Mouse (Mus musculus): ENCODE data around the gene Msl3l2. TPM values are rescaled to one million over a fixed set of nuclear protein-coding genes. Genes with fewer than 3 reads are reported as not detected.

Gene Msl3l2
- 7.5 and 8.6 TPM in 2 replicates for polyA plus RNA-seq (2016; fragmentation: Nextera tagmentation; extraction: Ambion mirVana)

- Histone ChIP-seq H3K9me3 (no peaks in the 10 kb centered on the region), H3K36me3 (replicated peaks) (no peaks in the 10 kb centered on the region), H3K27ac (replicated peaks) (peak within 1 kb of the TSS; percentile 84), H3K4me3 (peak within 1 kb of the TSS; percentile 42), H3K27me3 (replicated peaks; ENCODE audit: low read depth, poor library complexity, severe bottlenecking) (no peaks in the 10 kb centered on the region), H3K4me1 (peaks cover 9% of the 10 kb centered on the region)
- DNase-seq (ENCODE audit: low spot score), result peak; percentile 79
- WGBS, result 27% methylated on average over 18 of the region's 18 CpGs
Observed at GRCm38 (mm10) chr10:56106333-56106995, at the start of gene Msl3l2. Gene Msl3l2, plus strand, starts transcription at chr10:56106917.

- no peaks in the 10 kb centered on the region for H3K27me3 ChIP-seq (replicated peaks; ENCODE audit: low read depth, poor library complexity, severe bottlenecking)
- H3K27ac ChIP-seq (replicated peaks), result no peak overlapping the region
- H3K4me1 ChIP-seq, result no peaks in the 10 kb centered on the region
- H3K36me3 ChIP-seq (replicated peaks), result no peaks in the 10 kb centered on the region
- DNase-seq (ENCODE audit: low spot score), result no peak
- H3K9me3 ChIP-seq, result no peaks in the 10 kb centered on the region
- no peak overlapping the region for H3K4me3 ChIP-seq
- 70% methylated on average over 3 of the region's 3 CpGs for WGBS
Observed at GRCm38 (mm10) chr10:56058979-56059422, 47.7 kb upstream of the Msl3l2 start.

- no peak overlapping the region for H3K4me3 ChIP-seq
- no peaks in the 10 kb centered on the region for H3K4me1 ChIP-seq
- H3K9me3 ChIP-seq, result no peaks in the 10 kb centered on the region
- DNase-seq (ENCODE audit: low spot score), result no peak
- H3K27ac ChIP-seq (replicated peaks), result no peak overlapping the region
- no peaks in the 10 kb centered on the region for H3K36me3 ChIP-seq (replicated peaks)
- 88% methylated on average over 2 of the region's 2 CpGs for WGBS
- H3K27me3 ChIP-seq (replicated peaks; ENCODE audit: low read depth, poor library complexity, severe bottlenecking), result no peaks in the 10 kb centered on the region
Observed at GRCm38 (mm10) chr10:56061238-56061830, 45.4 kb upstream of the Msl3l2 start.

- DNase-seq (ENCODE audit: low spot score), result no peak
- Histone ChIP-seq H3K4me1 (no peaks in the 10 kb centered on the region), H3K27ac (replicated peaks) (no peak overlapping the region), H3K4me3 (no peak overlapping the region), H3K36me3 (replicated peaks) (no peaks in the 10 kb centered on the region), H3K27me3 (replicated peaks; ENCODE audit: low read depth, poor library complexity, severe bottlenecking) (no peaks in the 10 kb centered on the region), H3K9me3 (no peaks in the 10 kb centered on the region)
- WGBS, result 94% methylated on average over 2 of the region's 2 CpGs
Observed at GRCm38 (mm10) chr10:56062746-56063145, 44.0 kb upstream of the Msl3l2 start.

- H3K4me3 ChIP-seq, result no peak overlapping the region
- no peaks in the 10 kb centered on the region for H3K4me1 ChIP-seq
- no peaks in the 10 kb centered on the region for H3K9me3 ChIP-seq
- H3K27me3 ChIP-seq (replicated peaks; ENCODE audit: low read depth, poor library complexity, severe bottlenecking), result no peaks in the 10 kb centered on the region
- 81% methylated on average over 4 of the region's 4 CpGs for WGBS
- no peak for DNase-seq (ENCODE audit: low spot score)
- H3K27ac ChIP-seq (replicated peaks), result no peak overlapping the region
- no peaks in the 10 kb centered on the region for H3K36me3 ChIP-seq (replicated peaks)
Observed at GRCm38 (mm10) chr10:56089714-56090113, 17.0 kb upstream of the Msl3l2 start.

- DNase-seq (ENCODE audit: low spot score), result no peak
- Histone ChIP-seq H3K27ac (replicated peaks) (no peak overlapping the region), H3K4me1 (no peaks in the 10 kb centered on the region), H3K27me3 (replicated peaks; ENCODE audit: low read depth, poor library complexity, severe bottlenecking) (no peaks in the 10 kb centered on the region), H3K9me3 (no peaks in the 10 kb centered on the region), H3K4me3 (no peak overlapping the region), H3K36me3 (replicated peaks) (no peaks in the 10 kb centered on the region)
- 88% methylated on average over 5 of the region's 5 CpGs for WGBS
Observed at GRCm38 (mm10) chr10:56094586-56094985, 12.1 kb upstream of the Msl3l2 start.

- no peak overlapping the region for H3K27ac ChIP-seq (replicated peaks)
- no peaks in the 10 kb centered on the region for H3K36me3 ChIP-seq (replicated peaks)
- no peaks in the 10 kb centered on the region for H3K4me1 ChIP-seq
- no peak for DNase-seq (ENCODE audit: low spot score)
- H3K4me3 ChIP-seq, result no peak overlapping the region
- H3K9me3 ChIP-seq, result no peaks in the 10 kb centered on the region
- no peaks in the 10 kb centered on the region for H3K27me3 ChIP-seq (replicated peaks; ENCODE audit: low read depth, poor library complexity, severe bottlenecking)
Observed at GRCm38 (mm10) chr10:56096757-56097156, 10.0 kb upstream of the Msl3l2 start.

- 92% methylated on average over 3 of the region's 3 CpGs for WGBS
- Histone ChIP-seq H3K4me3 (no peak overlapping the region), H3K9me3 (no peaks in the 10 kb centered on the region), H3K4me1 (no peaks in the 10 kb centered on the region), H3K27ac (replicated peaks) (no peak overlapping the region), H3K36me3 (replicated peaks) (no peaks in the 10 kb centered on the region), H3K27me3 (replicated peaks; ENCODE audit: low read depth, poor library complexity, severe bottlenecking) (no peaks in the 10 kb centered on the region)
- DNase-seq (ENCODE audit: low spot score), result no peak
Observed at GRCm38 (mm10) chr10:56099126-56099525, 7.6 kb upstream of the Msl3l2 start.

GRCm38 (mm10) chr10:56099641-56100310, 6.9 kb upstream of the Msl3l2 start:
- Histone ChIP-seq H3K27me3 (replicated peaks; ENCODE audit: low read depth, poor library complexity, severe bottlenecking) (no peaks in the 10 kb centered on the region), H3K4me1 (no peaks in the 10 kb centered on the region), H3K9me3 (no peaks in the 10 kb centered on the region), H3K36me3 (replicated peaks) (no peaks in the 10 kb centered on the region), H3K4me3 (no peak overlapping the region), H3K27ac (replicated peaks) (no peak overlapping the region)
- WGBS, result 87% methylated on average over 3 of the region's 3 CpGs
- DNase-seq (ENCODE audit: low spot score), result no peak

GRCm38 (mm10) chr10:56106996-56107334, 248 bp downstream of the Msl3l2 start:
- H3K9me3 ChIP-seq, result no peaks in the 10 kb centered on the region
- 40% methylated on average over 1 of the region's 1 CpGs for WGBS
- peak overlapping the region; percentile 42 for H3K4me3 ChIP-seq
- no peak for DNase-seq (ENCODE audit: low spot score)
- H3K36me3 ChIP-seq (replicated peaks), result no peaks in the 10 kb centered on the region
- H3K27ac ChIP-seq (replicated peaks), result peak overlapping the region; percentile 84
- H3K27me3 ChIP-seq (replicated peaks; ENCODE audit: low read depth, poor library complexity, severe bottlenecking), result no peaks in the 10 kb centered on the region
- peaks cover 9% of the 10 kb centered on the region for H3K4me1 ChIP-seq

- Histone ChIP-seq H3K27me3 (replicated peaks; ENCODE audit: low read depth, poor library complexity, severe bottlenecking) (no peaks in the 10 kb centered on the region), H3K36me3 (replicated peaks) (no peaks in the 10 kb centered on the region), H3K4me1 (peaks cover 19% of the 10 kb centered on the region), H3K9me3 (no peaks in the 10 kb centered on the region), H3K27ac (replicated peaks) (peak overlapping the region; percentile 93), H3K4me3 (peak overlapping the region; percentile 69)
- peak; percentile 86 for DNase-seq (ENCODE audit: low spot score)
- under 1% methylated on average over 50 of the region's 50 CpGs for WGBS
Observed at GRCm38 (mm10) chr10:56114951-56115635, 8.4 kb downstream of the Msl3l2 start.

GRCm38 (mm10) chr10:56115636-56116180, 9.0 kb downstream of the Msl3l2 start:
- H3K36me3 ChIP-seq (replicated peaks), result no peaks in the 10 kb centered on the region
- H3K27ac ChIP-seq (replicated peaks), result peak overlapping the region; percentile 93
- 14% methylated on average over 27 of the region's 27 CpGs for WGBS
- no peaks in the 10 kb centered on the region for H3K27me3 ChIP-seq (replicated peaks; ENCODE audit: low read depth, poor library complexity, severe bottlenecking)
- H3K4me1 ChIP-seq, result peaks cover 19% of the 10 kb centered on the region
- H3K4me3 ChIP-seq, result peak overlapping the region; percentile 69
- DNase-seq (ENCODE audit: low spot score), result no peak
- H3K9me3 ChIP-seq, result no peaks in the 10 kb centered on the region
